Mouse (Mus musculus): ENCODE data around the gene Arpc1a.
A peak's percentile ranks its signal among the peaks of the same experiment; 100 is the strongest.
"Not testable (repeated sequence)": the region's sequence is repeated elsewhere in the genome, so short reads cannot be mapped to it uniquely, and the experiment has no call there.

The Arpc1a gene

DNA sequence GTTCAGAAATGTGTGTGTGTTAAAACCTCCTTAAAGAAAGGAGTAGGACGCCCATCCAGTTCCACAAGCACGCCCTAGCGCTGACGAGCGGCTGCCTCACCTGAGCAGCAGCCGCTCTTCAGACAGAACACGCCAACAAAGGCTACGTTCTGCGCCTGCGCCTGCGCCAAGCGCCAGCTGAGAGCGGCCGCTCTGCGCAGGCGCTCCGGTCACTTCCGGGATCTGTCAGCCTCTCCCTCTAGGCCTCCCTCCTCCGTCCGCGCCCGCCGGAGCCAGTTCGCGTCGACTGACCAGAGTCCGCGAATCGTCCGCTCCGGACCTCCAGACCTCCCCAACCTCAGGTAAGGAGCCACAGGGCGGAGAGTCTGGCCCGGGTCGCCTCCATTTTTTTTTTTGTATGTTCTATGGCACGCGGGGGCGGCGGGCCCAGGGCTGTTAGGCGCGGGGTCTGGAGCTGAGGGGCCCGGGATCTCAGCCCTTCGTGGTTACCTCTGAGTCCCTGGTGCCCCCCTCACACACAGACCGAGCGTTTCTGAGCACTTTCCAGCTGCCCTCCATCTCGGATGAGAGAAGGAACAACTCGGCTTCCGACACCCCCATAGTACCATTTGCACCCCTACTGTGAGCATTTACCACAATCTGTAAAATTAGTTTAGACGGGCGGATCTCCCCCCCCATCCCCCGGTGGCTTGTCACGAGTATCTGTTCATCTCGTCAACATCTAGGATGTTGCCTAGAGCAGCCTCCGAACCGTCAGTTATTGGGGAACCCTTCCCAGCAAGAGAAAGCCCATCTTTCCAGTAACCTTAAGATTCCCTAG is at the start of gene Arpc1a, which contains the start of gene Kpna7:
TSS of gene Arpc1a (plus strand) at position 199 of the 820 bp plus-strand sequence.
TSS of gene Kpna7 (minus strand) at position 399 of the 820 bp plus-strand sequence.
- DNase-seq (ENCODE audit: low spot score in 2 of 2): peak; percentile 76 to 79

GRCm38 (mm10) chr5:145041628-145042027 is 42.0 kb upstream of the Arpc1a start:
- DNase-seq (ENCODE audit: low spot score in 2 of 2): no peak

- not testable (repeated sequence) for DNase-seq (ENCODE audit: low spot score in 2 of 2)
These were observed 40.9 kb upstream of the Arpc1a start, which contains the start of gene 1700018F24Rik for GRCm38 (mm10) chr5:145042690-145043089. Gene 1700018F24Rik, plus strand, starts transcription at chr5:145042990.

DNA sequence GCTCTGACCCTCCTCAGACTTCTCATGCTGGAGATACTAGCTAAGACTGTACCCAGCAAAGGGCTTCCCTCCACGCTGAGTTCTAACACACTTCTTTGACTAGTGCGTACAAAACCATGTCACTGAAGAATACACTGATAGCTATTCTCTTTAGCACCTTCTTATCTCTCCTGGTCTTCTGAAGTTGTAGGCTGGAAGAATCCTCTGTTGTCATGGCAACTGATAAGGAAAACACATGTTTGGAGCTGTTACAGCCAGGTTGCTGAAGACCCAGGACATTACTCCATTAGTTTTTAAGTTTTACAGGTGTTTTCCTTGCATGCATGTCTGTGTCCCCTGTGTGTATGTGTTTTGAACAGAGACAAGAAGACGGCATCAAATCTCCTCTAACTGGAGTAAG is 29.4 kb upstream of the Arpc1a start:
- DNase-seq (ENCODE audit: low spot score in 2 of 2): not testable (repeated sequence)

GRCm38 (mm10) chr5:145057907-145058306 is 25.7 kb upstream of the Arpc1a start:
- no peak for DNase-seq (ENCODE audit: low spot score in 2 of 2)

GRCm38 (mm10) chr5:145058722-145059121 is 24.9 kb upstream of the Arpc1a start:
- no peak for DNase-seq (ENCODE audit: low spot score in 2 of 2)

DNA sequence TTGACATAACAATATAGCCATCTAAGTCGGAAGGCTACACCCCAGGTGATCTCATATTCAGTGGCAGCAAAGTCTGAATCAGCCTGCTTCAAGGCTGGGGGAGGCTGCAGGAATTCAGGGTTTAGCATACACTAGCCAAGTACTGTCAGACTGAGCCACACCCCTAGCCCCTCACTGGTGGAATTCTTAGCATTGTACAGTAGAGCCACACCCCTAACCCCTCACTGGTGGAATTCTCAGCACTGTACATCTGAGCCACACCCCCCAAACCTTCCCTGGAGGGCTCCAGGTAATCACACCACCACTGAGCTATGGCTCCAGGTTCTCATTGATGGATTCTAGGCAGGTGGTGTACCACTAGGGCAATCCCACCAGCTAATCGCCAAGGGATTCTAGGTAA is 24.1 kb upstream of the Arpc1a start:
- no peak for DNase-seq (ENCODE audit: low spot score in 2 of 2)

DNA sequence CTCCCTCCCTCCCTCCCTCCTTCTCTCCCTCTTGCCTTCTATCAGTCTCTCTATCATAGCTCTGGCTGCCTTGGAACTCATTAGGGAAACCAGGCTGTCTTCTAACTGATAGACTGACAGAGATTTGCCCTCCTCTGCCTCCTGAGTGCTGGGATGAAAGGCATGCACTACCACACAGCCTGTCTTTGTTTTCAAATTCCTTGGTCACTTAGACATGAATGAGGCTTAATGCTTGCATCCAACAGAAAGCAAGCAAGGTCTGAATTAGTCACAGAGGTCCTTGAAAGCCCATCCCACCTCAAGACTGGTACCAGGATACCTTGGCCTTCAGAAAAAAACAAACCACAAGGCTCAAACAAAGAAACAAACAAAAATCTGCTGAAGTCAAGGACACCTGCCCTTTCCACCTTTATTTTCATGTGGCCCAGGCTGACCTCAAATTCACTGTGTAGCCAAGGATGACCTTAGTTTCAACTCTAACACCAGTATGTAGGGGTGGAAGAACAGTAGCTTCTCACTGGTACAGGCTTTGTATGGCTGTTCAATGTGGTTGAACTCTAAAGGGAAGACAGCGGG is 18.8 kb upstream of the Arpc1a start:
- no peak for DNase-seq (ENCODE audit: low spot score in 2 of 2)

- DNase-seq (ENCODE audit: low spot score in 2 of 2): no peak
These were observed 14.8 kb upstream of the Arpc1a start for GRCm38 (mm10) chr5:145068863-145069262.

GRCm38 (mm10) chr5:145069707-145070106 is 13.9 kb upstream of the Arpc1a start:
- DNase-seq (ENCODE audit: low spot score in 2 of 2): peak; percentile 44 to 77

- no peak for DNase-seq (ENCODE audit: low spot score in 2 of 2)
These were observed 12.3 kb upstream of the Arpc1a start for GRCm38 (mm10) chr5:145071342-145071741.

GRCm38 (mm10) chr5:145075081-145075480 is 8.5 kb upstream of the Arpc1a start:
- no peak for DNase-seq (ENCODE audit: low spot score in 2 of 2)

GRCm38 (mm10) chr5:145081866-145082613 is 1.6 kb upstream of the Arpc1a start:
- DNase-seq (ENCODE audit: low spot score in 2 of 2): no peak

DNA sequence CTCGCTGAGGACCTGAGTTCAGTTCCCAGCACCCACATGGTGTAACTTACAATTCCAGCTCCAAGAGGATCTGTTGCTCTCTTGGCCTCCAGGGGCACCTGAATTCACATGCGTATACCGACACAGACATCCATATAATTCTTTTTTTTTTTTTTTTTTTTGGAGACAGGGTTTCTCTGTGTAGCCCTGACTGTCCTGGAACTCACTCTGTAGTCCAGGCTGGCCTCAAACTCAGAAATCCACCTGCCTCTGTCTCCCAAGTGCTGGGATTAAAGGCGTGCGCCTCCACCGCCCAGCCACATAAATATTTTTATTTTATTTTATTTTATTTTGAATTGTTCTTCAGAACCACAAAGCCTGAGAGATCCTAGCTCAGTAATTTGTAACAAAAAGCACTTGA is 429 bp upstream of the Arpc1a start:
- DNase-seq (ENCODE audit: low spot score in 2 of 2): not testable (repeated sequence)

- no peak for DNase-seq (ENCODE audit: low spot score in 2 of 2)
These were observed 1.2 kb downstream of the Arpc1a start for GRCm38 (mm10) chr5:145084822-145085221.

- DNase-seq (ENCODE audit: low spot score in 2 of 2): no peak
These were observed 4.6 kb downstream of the Arpc1a start for GRCm38 (mm10) chr5:145088186-145088585.

DNA sequence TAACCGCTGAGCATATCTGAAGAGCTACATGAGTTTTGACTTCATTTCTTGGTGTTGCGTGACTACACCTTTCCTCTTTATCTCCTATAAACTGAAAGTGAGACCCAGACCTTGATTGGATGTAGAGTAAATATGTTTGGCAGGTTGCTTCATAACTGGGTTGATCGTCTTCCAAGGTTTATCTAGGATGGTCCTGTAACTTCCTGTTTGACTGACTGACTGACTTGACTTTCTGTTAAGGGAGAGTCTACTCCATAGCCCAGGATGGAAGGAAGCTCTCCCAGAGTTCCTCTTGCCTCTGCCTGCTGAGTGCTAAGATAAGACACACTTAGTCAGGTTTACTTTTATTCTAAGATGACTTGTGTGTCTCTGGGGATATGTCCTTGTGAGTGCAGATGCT is 6.2 kb downstream of the Arpc1a start:
- no peak for DNase-seq (ENCODE audit: low spot score in 2 of 2)

GRCm38 (mm10) chr5:145096195-145096594 is 12.6 kb downstream of the Arpc1a start:
- no peak for DNase-seq (ENCODE audit: low spot score in 2 of 2)

- no peak for DNase-seq (ENCODE audit: low spot score in 2 of 2)
These were observed 14.8 kb downstream of the Arpc1a start for GRCm38 (mm10) chr5:145098340-145098821.

DNA sequence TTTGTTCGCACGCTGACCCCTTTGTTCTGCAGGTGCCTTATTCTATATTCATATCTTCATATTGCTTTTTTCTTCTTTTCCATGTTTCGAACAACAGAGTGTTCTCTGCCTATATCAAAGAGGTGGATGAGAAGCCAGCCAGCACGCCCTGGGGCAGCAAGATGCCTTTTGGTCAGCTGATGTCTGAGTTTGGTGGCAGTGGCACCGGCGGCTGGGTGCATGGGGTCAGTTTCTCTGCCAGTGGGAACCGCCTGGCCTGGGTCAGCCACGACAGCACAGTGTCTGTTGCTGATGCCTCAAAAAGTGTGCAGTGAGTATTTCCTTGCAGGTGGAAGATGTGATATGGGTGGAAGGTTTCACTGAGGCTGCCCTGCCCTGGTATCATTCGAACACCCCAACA is 17.3 kb downstream of the Arpc1a start:
- no peak for DNase-seq (ENCODE audit: low spot score in 2 of 2)

DNA sequence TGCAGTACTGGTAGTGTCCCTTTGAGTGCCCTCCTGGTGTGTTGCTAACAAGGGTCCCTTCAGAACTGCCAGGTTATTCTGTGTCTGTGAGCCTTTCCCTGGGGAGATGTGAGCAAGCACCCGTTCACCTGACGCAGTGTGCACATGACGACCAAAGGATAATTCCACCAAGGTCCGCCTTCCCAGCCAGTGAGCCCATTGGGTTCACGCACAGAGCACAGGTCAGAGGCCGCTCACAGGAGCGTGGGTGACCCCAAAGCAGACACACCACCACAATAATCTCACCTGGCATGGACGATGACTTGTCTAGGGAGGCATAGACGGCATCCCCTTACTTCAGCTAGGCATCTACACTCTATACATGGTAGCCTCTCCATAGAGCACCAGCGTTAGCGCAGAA is 17.8 kb downstream of the Arpc1a start:
- DNase-seq (ENCODE audit: low spot score in 2 of 2): not testable (repeated sequence)

- no peak for DNase-seq (ENCODE audit: low spot score in 2 of 2)
These were observed 19.1 kb downstream of the Arpc1a start for GRCm38 (mm10) chr5:145102706-145103105.
